Mouse (Mus musculus): Measurements from ENCODE around the gene Gm3625. TPM values are rescaled to one million over a fixed set of nuclear protein-coding genes. Genes with fewer than 3 reads are reported as not detected.

Gene Gm3625
- polyA plus RNA-seq, 1 experiment, result not detected

GRCm38 (mm10) chr12:4593930-4594391, 1.2 kb upstream of the Gm3625 start:
- H3K9me3 ChIP-seq, result no peaks in the 10 kb centered on the region
- no peaks in the 10 kb centered on the region for H3K27me3 ChIP-seq (replicated peaks)
- H3K36me3 ChIP-seq (replicated peaks; ENCODE audit: low read length), result peaks cover 12% of the 10 kb centered on the region
- H3K4me3 ChIP-seq (replicated peaks), result peak overlapping the region; percentile 97
- no peak for TF ChIP-seq FLI1 (IDR thresholded peaks at IDR 0.05; ENCODE audit: low read length)
- no peak for TF ChIP-seq GATA1 (IDR thresholded peaks at IDR 0.05; ENCODE audit: borderline replicate concordance, low read length)
- H3K4me1 ChIP-seq, result peaks cover 51% of the 10 kb centered on the region

GRCm38 (mm10) chr12:4593166-4593929, 621 bp upstream of the Gm3625 start:
- no peak for TF ChIP-seq GATA1 (IDR thresholded peaks at IDR 0.05; ENCODE audit: borderline replicate concordance, low read length)
- no peak for TF ChIP-seq FLI1 (IDR thresholded peaks at IDR 0.05; ENCODE audit: low read length)
- Histone ChIP-seq H3K9me3 (no peaks in the 10 kb centered on the region), H3K36me3 (replicated peaks; ENCODE audit: low read length) (peaks cover 12% of the 10 kb centered on the region), H3K4me3 (replicated peaks) (peak overlapping the region; percentile 97), H3K27me3 (replicated peaks) (no peaks in the 10 kb centered on the region), H3K4me1 (peaks cover 48% of the 10 kb centered on the region)

DNA sequence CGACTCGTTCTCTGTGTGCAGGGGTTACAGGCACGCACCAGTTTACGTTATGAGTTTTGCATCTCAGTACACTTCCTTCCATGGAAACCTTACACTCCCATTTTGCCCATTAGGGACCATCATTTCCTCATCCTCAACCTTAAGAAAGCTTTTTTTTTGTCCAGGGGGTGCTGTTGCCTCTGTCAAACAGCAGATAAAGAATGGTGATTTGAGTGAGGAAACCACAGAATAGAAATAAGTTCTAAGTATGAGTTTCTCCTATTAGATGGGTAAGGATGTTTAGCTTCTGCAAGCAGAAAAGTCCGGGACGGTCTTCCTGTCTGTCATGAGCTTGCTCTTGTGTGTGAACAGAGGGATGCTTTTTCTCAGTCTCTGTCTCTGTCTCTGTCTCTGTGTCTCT, 702 bp downstream of the Gm3625 start:
- Histone ChIP-seq H3K27me3 (replicated peaks) (no peaks in the 10 kb centered on the region), H3K4me3 (replicated peaks) (peak overlapping the region; percentile 97), H3K9me3 (no peaks in the 10 kb centered on the region), H3K4me1 (peaks cover 46% of the 10 kb centered on the region), H3K36me3 (replicated peaks; ENCODE audit: low read length) (peaks cover 17% of the 10 kb centered on the region)
- no peak for TF ChIP-seq GATA1 (IDR thresholded peaks at IDR 0.05; ENCODE audit: borderline replicate concordance, low read length)
- TF ChIP-seq FLI1 (IDR thresholded peaks at IDR 0.05; ENCODE audit: low read length), result no peak

GRCm38 (mm10) chr12:4588603-4589002, 4.1 kb downstream of the Gm3625 start:
- Histone ChIP-seq H3K36me3 (replicated peaks; ENCODE audit: low read length) (peaks cover 16% of the 10 kb centered on the region), H3K27me3 (replicated peaks) (no peaks in the 10 kb centered on the region), H3K4me3 (replicated peaks) (no peak overlapping the region), H3K4me1 (peaks cover 19% of the 10 kb centered on the region), H3K9me3 (no peaks in the 10 kb centered on the region)
- TF ChIP-seq GATA1 (IDR thresholded peaks at IDR 0.05; ENCODE audit: borderline replicate concordance, low read length), result no peak
- TF ChIP-seq FLI1 (IDR thresholded peaks at IDR 0.05; ENCODE audit: low read length), result no peak

DNA sequence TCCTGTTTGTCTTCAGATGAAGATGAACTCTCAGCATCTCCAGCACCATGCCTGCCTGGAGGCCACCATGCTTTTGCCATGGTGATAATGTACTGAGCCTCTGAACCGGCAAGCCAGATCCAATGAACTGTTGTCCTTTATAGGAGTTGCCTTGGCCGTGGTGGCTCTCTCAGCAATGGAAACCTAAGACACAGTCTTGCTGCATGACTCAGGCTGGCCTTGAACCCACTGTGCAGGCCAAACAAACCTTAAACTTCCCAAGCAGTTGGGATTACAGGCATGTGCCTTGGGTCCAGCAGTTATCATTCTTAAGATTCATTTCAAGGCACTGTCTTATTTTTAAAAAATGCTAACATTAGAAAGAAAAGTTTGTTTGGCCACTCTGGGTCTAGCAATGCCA, 4.9 kb downstream of the Gm3625 start:
- Histone ChIP-seq H3K4me1 (peaks cover 22% of the 10 kb centered on the region), H3K36me3 (replicated peaks; ENCODE audit: low read length) (peaks cover 16% of the 10 kb centered on the region), H3K9me3 (no peaks in the 10 kb centered on the region), H3K4me3 (replicated peaks) (no peak overlapping the region), H3K27me3 (replicated peaks) (no peaks in the 10 kb centered on the region)
- TF ChIP-seq FLI1 (IDR thresholded peaks at IDR 0.05; ENCODE audit: low read length) (no peak), GATA1 (IDR thresholded peaks at IDR 0.05; ENCODE audit: borderline replicate concordance, low read length) (no peak)

DNA sequence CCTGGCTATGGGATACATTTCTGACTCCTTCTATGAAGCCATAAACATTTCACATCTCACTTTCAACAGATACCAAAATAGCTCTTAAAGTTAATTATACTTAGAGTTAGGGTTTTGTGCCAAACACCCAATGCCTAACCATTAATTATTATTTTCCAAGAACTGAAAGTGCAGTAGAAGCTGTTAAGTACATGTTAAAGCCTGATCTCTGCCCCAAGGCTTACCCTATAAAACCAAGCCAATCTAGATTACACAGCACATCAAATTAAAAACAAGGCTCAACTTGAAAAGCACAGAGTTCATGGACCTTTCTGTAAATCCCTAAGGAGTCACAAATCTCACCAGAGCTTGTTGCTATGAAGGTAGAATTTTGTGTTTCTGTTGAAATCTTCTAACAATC, 10.4 kb downstream of the Gm3625 start:
- peaks cover 6% of the 10 kb centered on the region for H3K36me3 ChIP-seq (replicated peaks; ENCODE audit: low read length)
- no peak for TF ChIP-seq GATA1 (IDR thresholded peaks at IDR 0.05; ENCODE audit: borderline replicate concordance, low read length)
- H3K4me3 ChIP-seq (replicated peaks), result peak overlapping the region; percentile 50
- no peaks in the 10 kb centered on the region for H3K9me3 ChIP-seq
- H3K27me3 ChIP-seq (replicated peaks), result no peaks in the 10 kb centered on the region
- H3K4me1 ChIP-seq, result peaks cover 18% of the 10 kb centered on the region

DNA sequence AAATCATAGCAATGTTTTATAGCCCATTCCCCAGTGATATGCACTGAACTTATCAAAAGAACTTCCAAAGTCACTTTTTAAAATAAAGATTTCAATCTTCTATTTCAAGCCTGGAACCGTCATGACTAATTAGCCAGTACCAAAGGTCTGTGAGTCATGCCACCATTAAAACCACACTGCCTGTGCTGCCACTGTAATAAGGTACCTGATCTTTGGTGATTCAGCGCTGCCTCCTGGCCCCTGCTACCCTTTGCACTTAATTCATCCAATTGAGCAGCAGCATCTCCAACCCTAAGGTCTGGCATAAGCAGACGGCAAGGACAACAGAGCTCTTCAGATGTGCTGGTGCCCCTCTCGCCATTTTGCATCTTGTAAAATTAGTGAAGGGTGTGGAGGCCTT, 18.7 kb downstream of the Gm3625 start:
- Histone ChIP-seq H3K4me3 (replicated peaks) (no peak overlapping the region), H3K9me3 (no peaks in the 10 kb centered on the region), H3K27me3 (replicated peaks) (peaks cover 2% of the 10 kb centered on the region), H3K36me3 (replicated peaks; ENCODE audit: low read length) (no peaks in the 10 kb centered on the region), H3K4me1 (peaks cover 9% of the 10 kb centered on the region)
- no peak for TF ChIP-seq FLI1 (IDR thresholded peaks at IDR 0.05; ENCODE audit: low read length)
- no peak for TF ChIP-seq GATA1 (IDR thresholded peaks at IDR 0.05; ENCODE audit: borderline replicate concordance, low read length)

DNA sequence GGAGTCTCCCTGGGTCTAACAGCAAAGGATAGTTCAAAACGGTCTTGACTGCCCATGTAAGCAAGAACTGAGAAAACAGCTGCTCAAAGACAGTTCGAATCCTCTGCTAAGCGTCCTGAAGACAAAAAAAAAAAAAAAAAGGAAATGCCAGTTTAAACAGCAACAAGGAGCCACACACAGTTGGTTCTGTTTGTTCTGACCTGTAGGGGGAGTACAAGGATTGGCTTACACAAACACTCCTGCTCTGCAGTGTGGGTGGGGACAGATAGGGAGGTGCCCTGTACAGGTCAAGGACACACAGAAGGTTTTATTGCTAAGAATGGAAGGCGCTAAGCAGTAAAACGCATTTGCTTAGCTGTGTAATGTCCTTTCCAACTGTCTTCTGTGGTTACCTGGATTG, 20.9 kb downstream of the Gm3625 start:
- H3K36me3 ChIP-seq (replicated peaks; ENCODE audit: low read length), result no peaks in the 10 kb centered on the region
- H3K4me1 ChIP-seq, result peaks cover 9% of the 10 kb centered on the region
- no peaks in the 10 kb centered on the region for H3K9me3 ChIP-seq
- H3K4me3 ChIP-seq (replicated peaks), result no peak overlapping the region
- H3K27me3 ChIP-seq (replicated peaks), result peaks cover 6% of the 10 kb centered on the region
- no peak for TF ChIP-seq GATA1 (IDR thresholded peaks at IDR 0.05; ENCODE audit: borderline replicate concordance, low read length)
- TF ChIP-seq FLI1 (IDR thresholded peaks at IDR 0.05; ENCODE audit: low read length), result no peak

GRCm38 (mm10) chr12:4558475-4559279, 34.0 kb downstream of the Gm3625 start:
- no peak overlapping the region for H3K4me3 ChIP-seq (replicated peaks)
- TF ChIP-seq FLI1 (IDR thresholded peaks at IDR 0.05; ENCODE audit: low read length) (no peak), GATA1 (IDR thresholded peaks at IDR 0.05; ENCODE audit: borderline replicate concordance, low read length) (no peak)
- H3K4me1 ChIP-seq, result peaks cover 19% of the 10 kb centered on the region
- H3K9me3 ChIP-seq, result peaks cover 30% of the 10 kb centered on the region
- no peaks in the 10 kb centered on the region for H3K27me3 ChIP-seq (replicated peaks)
- peaks cover 21% of the 10 kb centered on the region for H3K36me3 ChIP-seq (replicated peaks; ENCODE audit: low read length)

GRCm38 (mm10) chr12:4558013-4558412, 34.7 kb downstream of the Gm3625 start:
- TF ChIP-seq GATA1 (IDR thresholded peaks at IDR 0.05; ENCODE audit: borderline replicate concordance, low read length) (no peak), FLI1 (IDR thresholded peaks at IDR 0.05; ENCODE audit: low read length) (no peak)
- Histone ChIP-seq H3K36me3 (replicated peaks; ENCODE audit: low read length) (peaks cover 21% of the 10 kb centered on the region), H3K4me1 (peaks cover 19% of the 10 kb centered on the region)

More at GRCm38 (mm10) chr12:4558013-4558412, 34.7 kb downstream of the Gm3625 start:
- H3K9me3 ChIP-seq, result peaks cover 30% of the 10 kb centered on the region
- H3K27me3 ChIP-seq (replicated peaks), result no peaks in the 10 kb centered on the region
- H3K4me3 ChIP-seq (replicated peaks), result no peak overlapping the region

Measured in megakaryocyte, embryonic 14.5 days (primary cell).